Mouse (Mus musculus): ENCODE data around the gene Tatdn3. TPM values are rescaled to one million over a fixed set of nuclear protein-coding genes. Genes with fewer than 3 reads are reported as not detected.

The Tatdn3 gene
- total and polyA plus RNA-seq, 3 experiments: 1.6 to 50.0 (median 33.6) TPM

- no peaks in the 10 kb centered on the region for H3K9me3 ChIP-seq (replicated peaks)
- DNase-seq (ENCODE audit: low spot score) (no peak), ATAC-seq (ENCODE audit: extremely low read depth, insufficient number of reproducible peaks, low FRiP score, poor library complexity, severe bottlenecking) (no peak)
- H3K4me3 ChIP-seq (ENCODE audit: low read depth, low read length): peak overlapping the region; percentile 96
- H3K27me3 ChIP-seq (ENCODE audit: insufficient read depth, low read length): no peaks in the 10 kb centered on the region
- H3K4me1 ChIP-seq (ENCODE audit: insufficient read depth, low read depth, low read length): peaks cover 32% of the 10 kb centered on the region
- peaks cover 52% of the 10 kb centered on the region for H3K36me3 ChIP-seq (replicated peaks)
- no peak for TF ChIP-seq GATA2 (IDR thresholded peaks at IDR 0.05; ENCODE audit: borderline replicate concordance, low read depth, low read length)
- TF ChIP-seq GATA1 (IDR thresholded peaks at IDR 0.05; ENCODE audit: borderline replicate concordance, low read length): no peak
- TF ChIP-seq TAL1 (conservative IDR thresholded peaks at IDR 0.05; ENCODE audit: low read depth, low read length): no peak
These were observed 421 bp downstream of the Tatdn3 start for GRCm38 (mm10) chr1:191062241-191062780.

GRCm38 (mm10) chr1:191057461-191057860, 5.3 kb downstream of the Tatdn3 start:
- Histone ChIP-seq H3K36me3 (replicated peaks) (peaks cover 55% of the 10 kb centered on the region), H3K4me1 (ENCODE audit: insufficient read depth, low read depth, low read length) (peaks cover 45% of the 10 kb centered on the region)

GRCm38 (mm10) chr1:191055533-191055873, 7.2 kb downstream of the Tatdn3 start:
- ATAC-seq (ENCODE audit: extremely low read depth, insufficient number of reproducible peaks, low FRiP score, poor library complexity, severe bottlenecking) (peak; percentile 59), DNase-seq (ENCODE audit: low spot score) (peak; percentile 28)
- Histone ChIP-seq H3K4me1 (ENCODE audit: insufficient read depth, low read depth, low read length) (peaks cover 32% of the 10 kb centered on the region), H3K27me3 (ENCODE audit: insufficient read depth, low read length) (no peaks in the 10 kb centered on the region), H3K36me3 (replicated peaks) (peaks cover 57% of the 10 kb centered on the region), H3K9me3 (replicated peaks) (no peaks in the 10 kb centered on the region), H3K4me3 (ENCODE audit: low read depth, low read length) (no peak overlapping the region; the same call in 1 of the 2 replicates)
- TF ChIP-seq GATA2 (IDR thresholded peaks at IDR 0.05; ENCODE audit: borderline replicate concordance, low read depth, low read length): no peak
- TF ChIP-seq TAL1 (conservative IDR thresholded peaks at IDR 0.05; ENCODE audit: low read depth, low read length): no peak
- TF ChIP-seq POLR2AphosphoS5 (IDR thresholded peaks at IDR 0.05; ENCODE audit: insufficient replicate concordance, low read depth, low read length): no peak
- TF ChIP-seq CTCF (IDR thresholded peaks at IDR 0.05; ENCODE audit: low read depth, low read length): 0 out of 2 replicates have a peak, but pooled peaks have one; percentile 8

More at GRCm38 (mm10) chr1:191057461-191057860, 5.3 kb downstream of the Tatdn3 start:
- DNase-seq (ENCODE audit: low spot score) (no peak), ATAC-seq (ENCODE audit: extremely low read depth, insufficient number of reproducible peaks, low FRiP score, poor library complexity, severe bottlenecking) (no peak)
- H3K27me3 ChIP-seq (ENCODE audit: insufficient read depth, low read length): no peaks in the 10 kb centered on the region
- no peak for TF ChIP-seq GATA2 (IDR thresholded peaks at IDR 0.05; ENCODE audit: borderline replicate concordance, low read depth, low read length)
- H3K4me3 ChIP-seq (ENCODE audit: low read depth, low read length): no peak overlapping the region
- no peaks in the 10 kb centered on the region for H3K9me3 ChIP-seq (replicated peaks)

GRCm38 (mm10) chr1:191054870-191055532, 7.7 kb downstream of the Tatdn3 start:
- peak; percentile 73 for TF ChIP-seq TAL1 (conservative IDR thresholded peaks at IDR 0.05; ENCODE audit: low read depth, low read length)
- no peak for TF ChIP-seq GATA1 (IDR thresholded peaks at IDR 0.05; ENCODE audit: borderline replicate concordance, low read length)
- DNase-seq (ENCODE audit: low spot score) (peak; percentile 58), ATAC-seq (ENCODE audit: extremely low read depth, insufficient number of reproducible peaks, low FRiP score, poor library complexity, severe bottlenecking) (peak; percentile 92)
- H3K4me1 ChIP-seq (ENCODE audit: insufficient read depth, low read depth, low read length): peaks cover 32% of the 10 kb centered on the region
- peaks cover 60% of the 10 kb centered on the region for H3K36me3 ChIP-seq (replicated peaks)
- no peaks in the 10 kb centered on the region for H3K27me3 ChIP-seq (ENCODE audit: insufficient read depth, low read length)
- no peaks in the 10 kb centered on the region for H3K9me3 ChIP-seq (replicated peaks)
- H3K4me3 ChIP-seq (ENCODE audit: low read depth, low read length): peak overlapping the region; percentile 30; the same call in 1 of the 2 replicates

GRCm38 (mm10) chr1:191053555-191053954, 9.2 kb downstream of the Tatdn3 start:
- no peak overlapping the region for H3K4me3 ChIP-seq (ENCODE audit: low read depth, low read length)
- peaks cover 59% of the 10 kb centered on the region for H3K36me3 ChIP-seq (replicated peaks)
- DNase-seq (ENCODE audit: low spot score): no peak
- H3K27me3 ChIP-seq (ENCODE audit: insufficient read depth, low read length): no peaks in the 10 kb centered on the region
- H3K4me1 ChIP-seq (ENCODE audit: insufficient read depth, low read depth, low read length): peaks cover 32% of the 10 kb centered on the region
- no peaks in the 10 kb centered on the region for H3K9me3 ChIP-seq (replicated peaks)
- no peak for TF ChIP-seq POLR2AphosphoS5 (IDR thresholded peaks at IDR 0.05; ENCODE audit: insufficient replicate concordance, low read depth, low read length)
- no peak for TF ChIP-seq CTCF (IDR thresholded peaks at IDR 0.05; ENCODE audit: low read depth, low read length)
- TF ChIP-seq GATA2 (IDR thresholded peaks at IDR 0.05; ENCODE audit: borderline replicate concordance, low read depth, low read length): no peak
- no peak for TF ChIP-seq TAL1 (conservative IDR thresholded peaks at IDR 0.05; ENCODE audit: low read depth, low read length)
- TF ChIP-seq GATA1 (IDR thresholded peaks at IDR 0.05; ENCODE audit: borderline replicate concordance, low read length): no peak
- no peak for ATAC-seq (ENCODE audit: extremely low read depth, insufficient number of reproducible peaks, low FRiP score, poor library complexity, severe bottlenecking)

GRCm38 (mm10) chr1:191046231-191046824, 16.4 kb downstream of the Tatdn3 start:
- peaks cover 27% of the 10 kb centered on the region for H3K4me1 ChIP-seq (ENCODE audit: insufficient read depth, low read depth, low read length)
- DNase-seq (ENCODE audit: low spot score): no peak
- H3K27me3 ChIP-seq (ENCODE audit: insufficient read depth, low read length): no peaks in the 10 kb centered on the region
- no peaks in the 10 kb centered on the region for H3K9me3 ChIP-seq (replicated peaks)
- peaks cover 40% of the 10 kb centered on the region for H3K36me3 ChIP-seq (replicated peaks)
- ATAC-seq (ENCODE audit: extremely low read depth, insufficient number of reproducible peaks, low FRiP score, poor library complexity, severe bottlenecking): no peak
- no peak for TF ChIP-seq POLR2AphosphoS5 (IDR thresholded peaks at IDR 0.05; ENCODE audit: insufficient replicate concordance, low read depth, low read length)
- TF ChIP-seq CTCF (IDR thresholded peaks at IDR 0.05; ENCODE audit: low read depth, low read length): no peak
- no peak for TF ChIP-seq GATA2 (IDR thresholded peaks at IDR 0.05; ENCODE audit: borderline replicate concordance, low read depth, low read length)
- no peak for TF ChIP-seq GATA1 (IDR thresholded peaks at IDR 0.05; ENCODE audit: borderline replicate concordance, low read length)
- TF ChIP-seq TAL1 (conservative IDR thresholded peaks at IDR 0.05; ENCODE audit: low read depth, low read length): no peak
- no peak overlapping the region for H3K4me3 ChIP-seq (ENCODE audit: low read depth, low read length)
